Mouse (Mus musculus) testis, adult 2 months (tissue): ENCODE results near the gene Mus81.

Experiments
- CTCF ChIP-seq: fragments of 200-500 bp; IDR thresholded peaks from 2 replicates; pipeline ENCODE4 v1.5.1; 2012; ENCODE audit warnings: low read depth, mild to moderate bottlenecking, inconsistent platforms, low read length, moderate library complexity; ENCODE audit not compliant: control insufficient read depth, insufficient read depth, insufficient replicate concordance
- POLR2A ChIP-seq: fragments of 200-500 bp; IDR thresholded peaks from 2 replicates; pipeline ENCODE4 v1.6.1; 2012; ENCODE audit warnings: low read depth, mild to moderate bottlenecking, inconsistent platforms, low read length, moderate library complexity; ENCODE audit not compliant: control insufficient read depth

GRCm38 (mm10) chr19:5483386-5484359 is 4.5 kb downstream of the Mus81 start:
- TF ChIP-seq CTCF (no peak), POLR2A (no peak)
